Mouse (Mus musculus) heart, postnatal 0 days (tissue): ENCODE measurements at regions not wholly inside any gene's neighbourhood (a gene's known extent, or its start where the extent isn't known, plus 50 kb on each side); places are given as distances from the start of the nearest gene placed in this dataset.

Experiments
- ATAC-seq: fragments of 200-750 bp; cut with Nextera tagmentation; 2 replicates; pipeline ENCODE4 v1.8.0; 2017; ENCODE audit warnings: low read depth, moderate number of reproducible peaks, moderate library complexity; ENCODE audit not compliant: insufficient read depth
- DNase-seq: peaks from one replicate; pipeline ENCODE4 v3.0.0-alpha.2; 2016; ENCODE audit warnings: low spot score
- H3K27ac ChIP-seq: fragments of 300-500 bp; sonication (generic); 2 replicates; pipeline ENCODE4 v1.5.1; 2014; ENCODE audit warnings: low read depth, mild to moderate bottlenecking
- H3K27me3 ChIP-seq: fragments of 300-500 bp; sonication (generic); 2 replicates; pipeline ENCODE4 v1.6.1; 2014; ENCODE audit warnings: low read length, mixed read lengths; ENCODE audit not compliant: control insufficient read depth, insufficient read depth
- H3K36me3 ChIP-seq: fragments of 300-500 bp; sonication (generic); replicated peaks from 2 replicates; pipeline ENCODE4 v1.6.1; 2014; ENCODE audit warnings: low read length, mixed read lengths; ENCODE audit not compliant: control insufficient read depth, insufficient read depth
- H3K4me1 ChIP-seq: fragments of 300-500 bp; sonication (generic); 2 replicates; pipeline ENCODE4 v1.6.1; 2014; ENCODE audit warnings: antibody characterized with exemption; ENCODE audit not compliant: control insufficient read depth, insufficient read depth
- H3K4me2 ChIP-seq: fragments of 300-500 bp; sonication (generic); 2 replicates; pipeline ENCODE4 v1.6.1; 2014; ENCODE audit warnings: low read depth, mild to moderate bottlenecking, low read length, moderate library complexity
- H3K4me3 ChIP-seq: fragments of 300-500 bp; sonication (generic); 2 replicates; pipeline ENCODE4 v1.5.1; 2014; ENCODE audit warnings: low read depth, low read length
- H3K9ac ChIP-seq: fragments of 300-500 bp; sonication (generic); replicated peaks from 2 replicates; pipeline ENCODE4 v1.6.1; 2014; ENCODE audit warnings: low read depth, low read length, mixed read lengths
- H3K9me3 ChIP-seq: fragments of 300-500 bp; sonication (generic); replicated peaks from 2 replicates; pipeline ENCODE4 v1.6.1; 2016; ENCODE audit warnings: low read length; ENCODE audit not compliant: control insufficient read depth
- CTCF ChIP-seq: IDR thresholded peaks from 2 replicates; pipeline ENCODE4 v1.5.1; 2016; ENCODE audit warnings: antibody characterized with exemption, control low read depth, low read depth
- EP300 ChIP-seq: IDR thresholded peaks from 2 replicates; pipeline ENCODE4 v1.6.1; 2016; ENCODE audit warnings: antibody characterized with exemption, low read depth
- WGBS: fragments of 180-500 bp; shearing (Covaris S2); extraction: QIAGEN DNeasy Blood & Tissue Kit; methylation state at CpG from one replicate; pipeline ENCODE4 v1.1.7; 2014; 5-methylcytosine and 5-hydroxymethylcytosine counted together

DNA sequence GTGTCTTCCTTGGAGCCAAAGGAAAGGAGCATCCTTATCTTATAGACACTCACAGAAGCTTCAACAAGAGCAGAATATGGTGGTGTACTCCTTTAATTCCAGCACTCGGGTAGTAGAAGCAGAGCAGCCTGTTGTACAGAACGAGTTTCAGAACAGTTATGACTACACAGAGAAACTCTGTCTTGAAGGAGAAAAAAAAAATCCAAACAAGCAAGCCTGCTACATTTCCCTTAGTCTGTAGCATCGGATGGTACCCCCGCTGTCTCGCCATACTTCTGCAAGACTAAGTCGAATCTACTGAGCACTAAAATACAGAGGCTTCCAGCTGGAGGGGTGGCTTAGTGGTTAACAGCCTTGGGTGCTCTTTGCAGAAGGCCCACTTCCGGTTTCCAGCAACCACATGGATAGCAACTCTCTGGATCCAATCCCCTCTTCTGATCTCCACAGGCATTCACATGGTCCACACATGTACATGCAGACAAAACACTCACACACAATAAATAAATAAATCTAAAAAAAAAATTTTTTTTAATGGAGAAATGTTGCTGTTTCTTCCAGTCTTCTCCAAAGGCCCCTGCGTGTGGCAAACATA, 144.6 kb upstream of the Jmjd1c start:
- Histone ChIP-seq H3K36me3 (no peaks in the 10 kb centered on the region), H3K9ac (no peak overlapping the region), H3K27ac (no peak overlapping the region), H3K27me3 (no peaks in the 10 kb centered on the region), H3K4me2 (no peak overlapping the region), H3K9me3 (0 out of 2 replicates have a peak, but pooled peaks cover 4% of the 10 kb centered on the region), H3K4me3 (no peak overlapping the region), H3K4me1 (peaks cover 6% of the 10 kb centered on the region)
- WGBS = 83% methylated on average over 8 of the region's 8 CpGs
- TF ChIP-seq CTCF (no peak), EP300 (no peak)
- ATAC-seq = no peak
- DNase-seq = no peak

DNA sequence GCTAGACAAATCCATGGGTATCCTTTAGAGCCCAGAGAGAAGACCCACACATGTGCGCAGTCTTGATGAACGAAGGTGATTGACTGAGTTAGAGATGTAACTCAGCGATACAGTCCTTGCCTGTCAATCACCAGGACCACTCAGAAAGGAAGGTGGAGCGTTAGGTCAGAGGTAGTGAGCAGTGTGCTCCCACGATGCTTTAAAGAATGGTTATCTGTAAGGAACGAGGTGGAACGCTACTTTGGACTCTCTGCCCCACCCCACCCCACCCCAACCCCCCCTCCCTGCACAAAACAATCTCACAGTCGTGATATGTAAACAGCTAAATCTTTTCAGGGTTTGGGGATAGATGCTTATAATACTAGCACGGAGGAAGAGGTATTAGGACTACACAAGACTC, 144.0 kb upstream of the Jmjd1c start:
- Histone ChIP-seq H3K9ac (no peak overlapping the region), H3K36me3 (no peaks in the 10 kb centered on the region), H3K27ac (no peak overlapping the region), H3K9me3 (no peaks in the 10 kb centered on the region), H3K4me2 (no peak overlapping the region), H3K4me3 (no peak overlapping the region), H3K4me1 (peaks cover 6% of the 10 kb centered on the region), H3K27me3 (no peaks in the 10 kb centered on the region)
- WGBS = 65% methylated on average over 9 of the region's 9 CpGs
- ATAC-seq = no peak
- no peak for DNase-seq
- no peak for TF ChIP-seq CTCF
- TF ChIP-seq EP300 = no peak

DNA sequence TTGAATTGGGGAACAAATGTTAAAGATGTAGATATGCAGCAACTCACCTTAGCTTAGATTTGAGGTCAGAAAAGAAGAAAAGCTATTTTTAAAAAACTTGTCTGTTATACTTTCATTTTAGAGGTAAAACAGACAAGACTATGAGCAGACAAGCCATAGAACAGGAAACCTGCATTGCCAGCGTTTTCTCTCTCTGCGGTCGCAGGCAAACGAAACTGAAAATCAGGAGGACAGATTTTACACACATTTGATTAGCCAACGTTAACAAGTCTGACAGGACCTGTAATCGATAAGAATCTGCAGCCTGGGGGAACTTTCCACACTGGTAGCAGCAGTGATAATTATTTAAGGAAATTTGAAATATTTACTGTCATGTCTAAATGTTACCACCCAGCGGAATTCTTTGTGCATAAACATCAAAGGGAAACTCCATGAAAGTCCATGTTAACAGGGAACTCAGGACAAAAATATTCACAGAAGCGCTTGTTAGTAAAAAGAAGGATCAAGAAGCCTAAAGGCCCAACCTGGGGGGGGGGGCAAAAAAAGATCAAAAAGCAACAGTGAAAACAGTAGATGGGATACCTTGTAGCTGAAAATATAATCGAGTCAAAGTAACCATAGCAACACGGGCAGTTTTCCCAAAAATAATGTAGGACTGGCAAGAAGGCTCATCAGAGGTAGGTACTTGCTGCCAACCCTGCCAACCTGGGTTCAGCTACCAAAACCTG, 142.5 kb upstream of the Jmjd1c start:
- 75% methylated on average over 10 of the region's 10 CpGs for WGBS
- Histone ChIP-seq H3K4me2 (no peak overlapping the region), H3K36me3 (no peaks in the 10 kb centered on the region)

DNA sequence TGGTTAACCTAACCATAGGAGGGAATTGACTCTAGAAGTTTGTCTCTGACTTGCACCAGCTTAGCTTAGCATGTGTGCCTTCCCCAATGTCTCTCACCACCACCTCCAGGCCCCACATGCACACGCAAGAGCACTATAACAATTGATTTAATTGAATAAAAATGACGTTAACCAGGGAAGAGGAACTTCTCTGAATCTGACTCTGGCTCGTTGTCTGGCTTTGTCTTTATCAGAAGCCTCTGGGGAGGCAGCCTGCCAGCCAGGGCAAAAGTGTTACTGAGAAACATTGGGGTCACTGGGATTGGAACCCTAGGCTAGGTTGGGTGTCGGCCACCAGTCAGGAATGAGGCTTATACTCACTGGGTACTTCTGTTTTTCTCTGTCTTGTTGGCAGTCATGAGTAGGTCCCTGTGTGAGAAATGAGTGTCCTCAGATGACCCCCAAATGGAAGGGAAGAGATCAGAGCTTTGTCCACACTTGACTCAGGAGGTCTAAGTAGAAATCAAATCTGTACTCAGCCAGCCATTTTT, 141.9 kb upstream of the Jmjd1c start:
- no peak for DNase-seq
- Histone ChIP-seq H3K4me1 (peaks cover 6% of the 10 kb centered on the region), H3K27ac (no peak overlapping the region), H3K27me3 (no peaks in the 10 kb centered on the region), H3K9me3 (no peaks in the 10 kb centered on the region), H3K9ac (no peak overlapping the region), H3K4me3 (no peak overlapping the region), H3K4me2 (no peak overlapping the region), H3K36me3 (no peaks in the 10 kb centered on the region)
- 29% methylated on average over 4 of the region's 4 CpGs for WGBS
- no peak for ATAC-seq
- TF ChIP-seq EP300 (no peak), CTCF (no peak)

More for the DNA sequence above, 142.5 kb upstream of the Jmjd1c start:
- Histone ChIP-seq H3K9me3 (no peaks in the 10 kb centered on the region), H3K27me3 (no peaks in the 10 kb centered on the region), H3K9ac (no peak overlapping the region), H3K4me3 (no peak overlapping the region), H3K27ac (no peak overlapping the region), H3K4me1 (peaks cover 6% of the 10 kb centered on the region)
- TF ChIP-seq EP300 (no peak), CTCF (no peak)
- DNase-seq (no peak), ATAC-seq (no peak)

DNA sequence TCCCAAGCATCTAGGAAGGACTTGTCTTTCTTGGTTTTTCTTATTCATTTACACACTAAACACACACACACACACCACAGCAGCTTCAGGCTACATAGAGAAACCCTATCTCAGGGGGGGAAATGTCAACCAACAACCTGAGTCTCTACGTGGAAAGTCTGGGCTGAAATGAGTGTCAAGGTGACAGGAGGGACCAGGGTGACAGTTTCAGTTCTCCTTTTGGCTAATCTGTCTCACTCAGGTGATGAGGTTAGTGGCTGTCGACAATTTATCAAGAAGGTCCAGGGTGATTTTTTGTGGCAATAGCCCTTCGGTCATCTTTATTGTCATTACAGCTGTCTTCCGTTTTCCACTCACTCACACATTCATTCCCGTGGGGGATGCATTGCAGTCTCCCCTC, 140.5 kb upstream of the Jmjd1c start:
- 55% methylated on average over 5 of the region's 5 CpGs for WGBS
- Histone ChIP-seq H3K27me3 (no peaks in the 10 kb centered on the region), H3K27ac (no peak overlapping the region), H3K4me1 (peaks cover 6% of the 10 kb centered on the region), H3K4me3 (no peak overlapping the region), H3K36me3 (no peaks in the 10 kb centered on the region), H3K9ac (no peak overlapping the region), H3K4me2 (no peak overlapping the region), H3K9me3 (no peaks in the 10 kb centered on the region)
- no peak for TF ChIP-seq EP300
- no peak for TF ChIP-seq CTCF
- no peak for DNase-seq
- ATAC-seq = no peak
